In genomic region chr1:45460767-45461166, GRCm38 (mm10) we compare ENCODE assay signal across 21 mouse cellular contexts. TPM values are rescaled to one million over a fixed set of nuclear protein-coding genes. Genes with fewer than 3 reads are reported as not detected.
"Had no signal": no experiment of that assay in that cellular context is flagged by ENCODE, and none has a peak within 500 bp of the region (broad histone marks: within the 10 kb centered on the region; RNA-seq: fewer than 3 reads in every experiment).

No protein-coding gene starts in this region.

- DNase-seq: kidney, adult 9 months; kidney, postnatal 14 days; kidney, postnatal 4 days; left cerebral cortex, postnatal 4 days; liver, postnatal 0 days; lung, embryonic 14.5 days; retina, postnatal 1 day; right cerebral cortex, postnatal 25 days; spleen, adult 18-20 months; thymus, adult 18-20 months; thymus, postnatal 36 days had no signal

- H3K9ac ChIP-seq: limb, embryonic 15.5 days; liver, embryonic 14.5 days; liver, postnatal 0 days; lung, embryonic 14.5 days; midbrain, embryonic 12.5 days; midbrain, embryonic 15.5 days; neural tube, embryonic 13.5 days had no signal

- H3K27me3 ChIP-seq: limb, embryonic 15.5 days; midbrain, embryonic 12.5 days; midbrain, embryonic 15.5 days; neural tube, embryonic 13.5 days had no signal

- H3K36me3 ChIP-seq: midbrain, embryonic 12.5 days; midbrain, embryonic 15.5 days; neural tube, embryonic 13.5 days had no signal

- ATAC-seq: liver, postnatal 0 days; lung, postnatal 0 days; midbrain, embryonic 15.5 days had no signal

- H3K4me1 ChIP-seq: limb, embryonic 15.5 days; midbrain, embryonic 12.5 days; midbrain, embryonic 15.5 days; neural tube, embryonic 13.5 days had no signal

- H3K27ac ChIP-seq: limb, embryonic 15.5 days; liver, embryonic 14.5 days; macrophage; midbrain, embryonic 12.5 days; midbrain, embryonic 15.5 days; neural tube, embryonic 13.5 days had no signal

- H3K9me3 ChIP-seq: limb, embryonic 15.5 days; midbrain, embryonic 12.5 days; midbrain, embryonic 15.5 days; neural tube, embryonic 13.5 days had no signal

- H3K4me3 ChIP-seq: limb, embryonic 15.5 days; midbrain, embryonic 12.5 days; midbrain, embryonic 15.5 days; myocyte; neural tube, embryonic 13.5 days had no signal

- H3K4me2 ChIP-seq: limb, embryonic 15.5 days; liver, embryonic 11.5 days; lung, embryonic 14.5 days; midbrain, embryonic 12.5 days; midbrain, embryonic 15.5 days; neural tube, embryonic 13.5 days had no signal

RNA-seq across cellular contexts. Expression of gene Col5a2, which starts 42.3 kb away (rescaled TPM):
- total RNA-seq: neutrophil, adult 5-6 weeks had no signal
